8 mouse cellular contexts compared by ENCODE assay signal in the genomic region with DNA sequence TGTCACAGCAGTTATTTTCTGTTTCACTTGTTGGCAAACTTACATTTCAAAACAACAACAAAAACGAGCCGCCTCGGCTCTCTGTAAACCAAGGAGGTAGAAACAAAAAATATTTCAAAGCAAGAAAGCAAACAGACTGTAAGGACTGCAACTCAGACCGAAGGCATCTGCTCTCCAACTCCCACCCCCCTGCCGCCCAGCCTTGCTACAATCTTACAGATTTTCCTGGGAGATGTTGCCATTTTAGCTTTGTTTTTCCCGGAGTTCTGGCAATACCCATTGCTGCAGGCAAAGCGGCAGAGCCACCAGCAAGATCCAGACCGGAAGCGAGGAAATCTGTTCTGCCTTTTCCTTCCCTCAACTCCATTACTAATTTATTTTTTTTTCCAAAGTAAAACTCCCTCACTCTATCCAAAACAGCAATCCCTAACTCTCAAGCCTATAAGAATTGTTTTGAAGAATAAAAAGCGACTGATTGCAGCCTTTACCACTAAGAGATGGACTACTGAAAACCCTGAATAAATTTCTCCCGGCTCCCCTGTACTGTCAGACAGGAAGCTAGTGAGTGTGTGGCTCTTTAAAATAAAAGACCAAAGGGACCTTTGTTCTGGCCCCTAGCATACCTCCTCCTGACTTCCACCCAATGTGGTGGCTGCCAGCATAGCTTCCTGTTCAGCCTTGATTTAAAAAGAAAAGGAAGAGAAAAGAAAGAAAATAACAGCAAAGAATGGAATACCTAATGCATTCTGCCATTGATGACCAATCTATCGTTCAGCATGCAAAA.
DNase-seq lines count a peak whose midpoint lies in the region; ATAC-seq lines count a peak whose summit lies in the region.

No protein-coding gene starts in this region.

- peak; percentile 6 for DNase-seq in cerebellum, adult 8-10 months
- no peak for DNase-seq in cerebellum, adult 9-11 months
- peak; percentile 62 for DNase-seq in brain, adult 2 months (ENCODE audit: low read depth, low spot score)
- peak; percentile 12 to 27 for DNase-seq in heart, adult 9 months (ENCODE audit: low spot score in 2 of 2)

- peak overlapping the region; percentile 30 for H3K4me3 ChIP-seq in kidney, embryonic 16.5 days (ENCODE audit: low read length)
- H3K4me3 ChIP-seq in midbrain, embryonic 13.5 days (replicated peaks), result peak overlapping the region; percentile 18; the same call in 1 of the 2 replicates

- no peaks in the 10 kb centered on the region for H3K9me3 ChIP-seq in kidney, embryonic 16.5 days (ENCODE audit: low read length)
- H3K9me3 ChIP-seq in midbrain, embryonic 13.5 days, result no peaks in the 10 kb centered on the region

- H3K4me2 ChIP-seq in kidney, embryonic 16.5 days (replicated peaks; ENCODE audit: low read depth, low read length), result peak overlapping the region; percentile 41
- peak overlapping the region; percentile 35 for H3K4me2 ChIP-seq in midbrain, embryonic 13.5 days (replicated peaks)

- peak overlapping the region; percentile 45 for H3K27ac ChIP-seq in kidney, embryonic 16.5 days (ENCODE audit: low read length)
- H3K27ac ChIP-seq in midbrain, embryonic 13.5 days, result peak overlapping the region; percentile 54

- peak overlapping the region; percentile 61; the same call in 1 of the 2 replicates for H3K9ac ChIP-seq in kidney, embryonic 16.5 days (replicated peaks; ENCODE audit: low read length)
- H3K9ac ChIP-seq in midbrain, embryonic 13.5 days (replicated peaks), result peak overlapping the region; percentile 42; the same call in 1 of the 2 replicates

- ATAC-seq in kidney, embryonic 16.5 days (ENCODE audit: low FRiP score, low TSS enrichment), result peak; percentile 35; the same call in 1 of the 2 replicates
- ATAC-seq in midbrain, embryonic 13.5 days, result no peak
- no peak for ATAC-seq in megakaryocyte progenitor cell, adult 5-6 weeks (replicated peaks; ENCODE audit: poor library complexity)
- no peak for ATAC-seq in activated CD4-positive, CD25-positive, alpha-beta regulatory T cell, adult 4 months

- 41% methylated on average over 12 of the region's 12 CpGs for WGBS in kidney, embryonic 16.5 days
- 47% methylated on average over 12 of the region's 12 CpGs for WGBS in midbrain, embryonic 13.5 days

- 0 out of 2 replicates have a peak, but pooled peaks cover 2% of the 10 kb centered on the region for H3K4me1 ChIP-seq in kidney, embryonic 16.5 days (ENCODE audit: insufficient read depth, low read length)
- H3K4me1 ChIP-seq in midbrain, embryonic 13.5 days (replicated peaks), result peaks cover 20% of the 10 kb centered on the region

- no peaks in the 10 kb centered on the region for H3K36me3 ChIP-seq in kidney, embryonic 16.5 days (ENCODE audit: insufficient read depth, low read length)
- no peaks in the 10 kb centered on the region for H3K36me3 ChIP-seq in midbrain, embryonic 13.5 days

- H3K27me3 ChIP-seq in kidney, embryonic 16.5 days (ENCODE audit: insufficient read depth, low read length), result no peaks in the 10 kb centered on the region
- H3K27me3 ChIP-seq in midbrain, embryonic 13.5 days, result no peaks in the 10 kb centered on the region
